Mouse (Mus musculus) hematopoietic multipotent progenitor cell, adult 10-12 weeks (in vitro differentiated cells): ENCODE measurements around the gene Pbsn. TPM values are rescaled to one million over a fixed set of nuclear protein-coding genes. Genes with fewer than 3 reads are reported as not detected.

ENCODE experiments used
- polyA plus RNA-seq: library from polyadenylated mRNA; stranded (reverse); fragments of >175 nt; gene quantifications from 2 replicates; pipeline ENCODE4 v1.2.3, GENCODE M21; 2012; ENCODE audit warnings: low replicate concordance

Pbsn gene
- not detected in 2 replicates for polyA plus RNA-seq

DNA sequence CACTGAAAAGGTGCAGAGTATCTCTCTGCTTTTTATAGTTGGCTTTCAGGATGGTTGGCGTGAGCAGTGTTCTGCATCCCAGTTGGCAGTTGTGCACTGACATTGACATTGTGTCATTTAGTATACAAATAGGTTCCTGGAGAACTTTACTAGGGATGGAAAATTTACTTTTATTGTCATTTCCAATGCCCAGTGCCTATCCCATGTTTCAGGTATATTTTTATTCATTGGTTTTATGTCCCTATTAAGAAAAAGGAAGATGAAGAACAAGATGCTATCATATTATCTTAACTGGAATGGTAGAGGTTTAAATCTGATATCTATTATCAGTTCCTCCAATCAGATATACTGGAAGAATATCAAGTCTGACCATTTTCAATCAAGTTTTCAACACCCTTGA is at the start of gene Pbsn:
Gene Pbsn, minus strand, starts transcription at position 101 of the 400 bp plus-strand sequence.

DNA sequence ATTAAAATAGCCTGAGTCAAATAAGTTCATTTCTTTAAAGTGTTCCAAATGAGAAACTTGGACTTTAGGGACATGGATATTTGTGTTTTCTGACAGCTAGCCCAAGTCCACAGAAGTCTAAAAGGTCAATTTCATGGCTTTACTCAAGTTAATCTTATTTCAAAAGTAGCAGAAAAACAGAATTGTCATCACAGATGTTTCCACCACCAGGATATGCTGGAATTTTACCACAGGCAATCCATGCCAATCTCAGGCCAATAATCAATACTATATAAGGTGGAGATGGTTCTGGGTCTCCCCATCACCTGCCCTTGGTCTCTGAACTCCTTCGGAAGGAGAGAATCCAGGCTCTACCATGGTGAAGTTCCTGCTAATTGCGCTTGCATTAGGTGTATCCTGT is 11.0 kb upstream of the Pbsn start, which contains the start of gene Gm14744:
Gene Gm14744, plus strand, starts transcription at position 301 of the 400 bp plus-strand sequence.

DNA sequence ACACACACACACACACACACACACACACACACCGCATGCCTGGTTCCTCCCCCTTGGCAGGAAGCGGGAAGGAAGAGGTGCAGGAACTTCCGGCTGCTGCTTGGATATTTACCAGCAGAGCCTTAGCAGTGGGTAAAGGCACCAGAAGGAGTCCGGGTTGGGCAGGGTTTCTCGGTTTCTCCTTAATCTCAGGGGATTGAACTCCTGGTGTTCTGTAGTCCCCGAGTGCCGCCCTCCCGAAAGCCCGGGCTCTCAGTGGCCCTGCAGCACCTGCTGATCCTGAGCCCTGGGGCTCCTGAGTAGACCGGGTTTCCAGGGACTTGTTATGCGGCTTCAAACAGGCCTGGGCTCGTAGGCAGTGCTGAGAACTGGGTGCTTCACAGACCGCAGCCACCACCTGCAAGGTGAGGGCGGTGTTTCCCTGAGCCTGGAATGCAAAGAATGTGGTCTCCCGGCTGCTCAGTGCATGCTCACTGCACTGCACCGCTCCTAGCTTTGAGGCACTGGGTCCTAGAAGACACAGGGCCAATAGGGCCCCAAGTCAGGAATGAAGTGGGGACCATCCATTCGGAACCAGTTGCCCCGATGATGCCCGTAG is 57.1 kb downstream of the Pbsn start, which contains the start of gene Prkx:
Gene Prkx, minus strand, starts transcription at position 41 of the 598 bp plus-strand sequence.

Other genes with a start within 250 kb of the Pbsn start
- 23.6 and 69.0 TPM in 2 replicates for gene Prkx, start 57.3 kb downstream of the Pbsn start, polyA plus RNA-seq
- not detected in 2 replicates for gene Gm14744, start 11.1 kb upstream of the Pbsn start, polyA plus RNA-seq
- gene 5430402E10Rik, start 71.4 kb upstream of the Pbsn start, polyA plus RNA-seq, result not detected in 2 replicates
- gene Obp1a, start 237.8 kb upstream of the Pbsn start, polyA plus RNA-seq, result not detected in 2 replicates